Mouse (Mus musculus) ovary, adult 18-20 months (tissue): ENCODE measurements around the gene Pi16.

Experiments used
- DNase-seq: peaks from one replicate; pipeline ENCODE4 v3.0.0; 2022; ENCODE audit warnings: low spot score, mixed read lengths

Pi16 gene

GRCm38 (mm10) chr17:29304376-29305057 is 13.0 kb upstream of the Pi16 start:
- no peak for DNase-seq

- no peak for DNase-seq
Measured at GRCm38 (mm10) chr17:29305058-29305806, 12.2 kb upstream of the Pi16 start.

GRCm38 (mm10) chr17:29305871-29306270 is 11.6 kb upstream of the Pi16 start:
- no peak for DNase-seq

- DNase-seq: no peak
Measured at GRCm38 (mm10) chr17:29310056-29310623, 7.3 kb upstream of the Pi16 start.

- no peak for DNase-seq
Measured at GRCm38 (mm10) chr17:29311602-29312001, 5.9 kb upstream of the Pi16 start.

- no peak for DNase-seq
Measured at GRCm38 (mm10) chr17:29312082-29312481, 5.4 kb upstream of the Pi16 start.

- DNase-seq: no peak
Measured at GRCm38 (mm10) chr17:29313300-29313699, 4.2 kb upstream of the Pi16 start.

- no peak for DNase-seq
Measured at GRCm38 (mm10) chr17:29315672-29316465, 1.6 kb upstream of the Pi16 start.

GRCm38 (mm10) chr17:29316891-29317290 is 589 bp upstream of the Pi16 start:
- no peak for DNase-seq

- DNase-seq: no peak
Measured at GRCm38 (mm10) chr17:29318731-29319250, 1.3 kb downstream of the Pi16 start.

- DNase-seq: no peak
Measured at GRCm38 (mm10) chr17:29319476-29319875, 2.0 kb downstream of the Pi16 start.

GRCm38 (mm10) chr17:29319881-29320639 is 2.6 kb downstream of the Pi16 start:
- DNase-seq: no peak

- DNase-seq: no peak
Measured at GRCm38 (mm10) chr17:29321765-29322602, 4.5 kb downstream of the Pi16 start.

GRCm38 (mm10) chr17:29322603-29322962 is 5.1 kb downstream of the Pi16 start:
- DNase-seq: no peak

GRCm38 (mm10) chr17:29323625-29324024 is 6.1 kb downstream of the Pi16 start:
- no peak for DNase-seq

GRCm38 (mm10) chr17:29325831-29326230 is 8.4 kb downstream of the Pi16 start:
- DNase-seq: no peak

- no peak for DNase-seq
Measured at GRCm38 (mm10) chr17:29326531-29327529, 9.3 kb downstream of the Pi16 start.

- no peak for DNase-seq
Measured at GRCm38 (mm10) chr17:29327691-29328090, 10.2 kb downstream of the Pi16 start.

GRCm38 (mm10) chr17:29330221-29330620 is 12.7 kb downstream of the Pi16 start:
- DNase-seq: no peak
